Mouse (Mus musculus) embryonic facial prominence, embryonic 10.5 days (tissue): Measurements from ENCODE around the gene Zfp2. TPM values are rescaled to one million over a fixed set of nuclear protein-coding genes. Genes with fewer than 3 reads are reported as not detected.

Experiments used
- DNase-seq: peaks from one replicate; pipeline ENCODE4 v3.0.0-alpha.2; 2017; ENCODE audit warnings: low spot score
- H3K27ac ChIP-seq: fragments of 300-500 bp; sonication (generic); replicated peaks from 2 replicates; pipeline ENCODE4 v1.5.1; 2016; ENCODE audit warnings: mild to moderate bottlenecking
- H3K27me3 ChIP-seq: fragments of 300-500 bp; sonication (generic); replicated peaks from 2 replicates; pipeline ENCODE4 v1.6.1; 2016; ENCODE audit warnings: low read depth, mild to moderate bottlenecking; ENCODE audit not compliant: poor library complexity, severe bottlenecking
- H3K36me3 ChIP-seq: fragments of 300-500 bp; sonication (generic); replicated peaks from 2 replicates; pipeline ENCODE4 v1.6.1; 2016; ENCODE audit warnings: mild to moderate bottlenecking, moderate library complexity
- H3K4me1 ChIP-seq: fragments of 300-500 bp; sonication (generic); 2 replicates; pipeline ENCODE4 v1.6.1; 2016
- H3K4me3 ChIP-seq: fragments of 300-500 bp; sonication (generic); 2 replicates; pipeline ENCODE4 v1.5.1; 2016; ENCODE audit warnings: mild to moderate bottlenecking, moderate library complexity
- H3K9me3 ChIP-seq: fragments of 300-500 bp; sonication (generic); 2 replicates; pipeline ENCODE4 v1.6.1; 2016; ENCODE audit warnings: mild to moderate bottlenecking
- WGBS: fragments of 180-500 bp; shearing (Covaris S2); methylation state at CpG from one replicate; pipeline ENCODE4 v1.1.7; 2016; 5-methylcytosine and 5-hydroxymethylcytosine counted together
- polyA plus RNA-seq: library from polyadenylated mRNA; unstranded; fragments of >200 nt; fragmentation: Nextera tagmentation; extraction: Ambion mirVana; gene quantifications from 2 replicates; pipeline ENCODE4 v1.2.1, GENCODE M21; 2016

Zfp2 gene
- polyA plus RNA-seq, 1 experiment from 2014 or later: 21.3 TPM

GRCm38 (mm10) chr11:50914461-50914860 lies 1.5 kb downstream of the Zfp2 start:
- WGBS: 90% methylated on average over 3 of the region's 3 CpGs

GRCm38 (mm10) chr11:50913301-50913700 lies 2.7 kb downstream of the Zfp2 start:
- no peaks in the 10 kb centered on the region for H3K27me3 ChIP-seq
- H3K36me3 ChIP-seq: peaks cover 70% of the 10 kb centered on the region
- 93% methylated on average over 1 of the region's 1 CpGs for WGBS
- no peak overlapping the region for H3K4me3 ChIP-seq
- no peak for DNase-seq
- peaks cover 15% of the 10 kb centered on the region; the same call in 1 of the 2 replicates for H3K9me3 ChIP-seq
- H3K4me1 ChIP-seq: 0 out of 2 replicates have a peak, but pooled peaks cover 3% of the 10 kb centered on the region
- no peak overlapping the region for H3K27ac ChIP-seq

More at GRCm38 (mm10) chr11:50914461-50914860, 1.5 kb downstream of the Zfp2 start:
- H3K27ac ChIP-seq: no peak overlapping the region
- DNase-seq: no peak
- H3K4me3 ChIP-seq: no peak overlapping the region
- 0 out of 2 replicates have a peak, but pooled peaks cover 3% of the 10 kb centered on the region for H3K4me1 ChIP-seq
- peaks cover 58% of the 10 kb centered on the region for H3K36me3 ChIP-seq
- H3K9me3 ChIP-seq: peaks cover 15% of the 10 kb centered on the region; the same call in 1 of the 2 replicates
- H3K27me3 ChIP-seq: no peaks in the 10 kb centered on the region

DNA sequence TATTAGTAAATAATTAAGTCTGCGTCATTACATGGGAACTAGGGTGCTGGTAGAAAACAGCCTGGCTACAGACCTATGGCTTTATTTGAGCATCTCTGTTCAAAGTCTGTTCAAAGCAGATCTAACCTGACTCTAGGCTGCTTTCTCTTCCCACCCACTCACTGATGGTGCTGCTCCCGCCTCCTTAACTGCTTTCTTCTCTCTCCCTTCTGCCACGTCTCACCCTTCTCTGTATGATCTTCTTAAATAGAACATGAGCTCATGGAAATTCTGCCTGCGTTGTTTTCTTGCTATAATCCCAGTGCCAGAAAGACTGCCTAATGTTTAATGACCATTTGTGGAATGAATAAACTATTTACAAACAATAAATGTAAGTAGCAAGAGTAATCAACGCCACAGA lies 7.8 kb downstream of the Zfp2 start:
- 92% methylated on average over 5 of the region's 5 CpGs for WGBS
- no peak overlapping the region for H3K4me3 ChIP-seq
- no peak for DNase-seq
- H3K27ac ChIP-seq: no peak overlapping the region
- no peaks in the 10 kb centered on the region for H3K27me3 ChIP-seq
- no peaks in the 10 kb centered on the region for H3K4me1 ChIP-seq
- peaks cover 50% of the 10 kb centered on the region for H3K9me3 ChIP-seq
- peaks cover 100% of the 10 kb centered on the region for H3K36me3 ChIP-seq

DNA sequence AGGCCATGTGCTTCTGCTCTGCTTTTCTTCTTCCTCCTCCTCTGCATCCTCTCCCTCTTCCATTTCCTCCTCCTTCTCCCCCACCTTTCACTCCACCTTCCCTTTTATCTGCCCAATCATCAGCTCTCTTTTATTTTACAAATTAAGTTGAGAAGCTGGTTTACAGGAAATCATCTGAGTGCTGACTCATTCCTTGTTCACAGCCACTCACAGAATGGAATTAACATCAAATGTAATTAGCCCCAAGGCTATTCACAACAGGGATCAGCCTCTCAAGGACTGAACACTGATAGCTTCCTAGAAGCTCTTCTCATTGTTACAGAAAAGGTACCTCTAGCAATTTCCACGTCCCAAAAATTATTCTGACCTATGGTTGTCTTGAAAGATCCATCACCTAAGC lies 18.6 kb downstream of the Zfp2 start:
- DNase-seq: no peak
- no peak overlapping the region for H3K4me3 ChIP-seq
- peaks cover 43% of the 10 kb centered on the region for H3K36me3 ChIP-seq
- H3K27me3 ChIP-seq: no peaks in the 10 kb centered on the region
- no peaks in the 10 kb centered on the region for H3K4me1 ChIP-seq
- H3K27ac ChIP-seq: no peak overlapping the region
- 83% methylated on average over 1 of the region's 1 CpGs for WGBS
- peaks cover 83% of the 10 kb centered on the region for H3K9me3 ChIP-seq

DNA sequence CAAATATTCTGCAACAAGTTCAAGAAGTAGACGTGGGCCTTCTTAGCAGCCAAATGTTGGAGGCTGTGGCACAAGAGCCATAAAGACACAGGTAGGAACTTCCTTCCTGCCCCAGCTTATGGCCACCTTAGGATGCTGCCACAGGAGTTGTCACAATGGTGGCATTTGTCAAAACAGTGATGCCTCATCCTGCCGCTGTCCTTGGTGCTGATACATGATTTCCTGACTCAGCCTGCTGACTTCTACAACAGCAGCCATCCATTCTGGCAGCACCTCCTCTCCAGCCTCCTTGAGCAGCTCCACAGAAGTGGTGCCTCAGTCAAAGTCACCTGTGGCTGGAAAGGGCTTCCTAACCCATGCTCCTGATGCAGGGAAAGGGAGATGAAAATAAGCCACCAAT lies 23.5 kb downstream of the Zfp2 start:
- no peaks in the 10 kb centered on the region for H3K36me3 ChIP-seq
- H3K4me3 ChIP-seq: no peak overlapping the region
- WGBS: 56% methylated on average over 2 of the region's 2 CpGs
- H3K27ac ChIP-seq: no peak overlapping the region
- H3K27me3 ChIP-seq: no peaks in the 10 kb centered on the region
- DNase-seq: no peak
- H3K4me1 ChIP-seq: peaks cover 3% of the 10 kb centered on the region; the same call in 1 of the 2 replicates
- H3K9me3 ChIP-seq: peaks cover 36% of the 10 kb centered on the region

DNA sequence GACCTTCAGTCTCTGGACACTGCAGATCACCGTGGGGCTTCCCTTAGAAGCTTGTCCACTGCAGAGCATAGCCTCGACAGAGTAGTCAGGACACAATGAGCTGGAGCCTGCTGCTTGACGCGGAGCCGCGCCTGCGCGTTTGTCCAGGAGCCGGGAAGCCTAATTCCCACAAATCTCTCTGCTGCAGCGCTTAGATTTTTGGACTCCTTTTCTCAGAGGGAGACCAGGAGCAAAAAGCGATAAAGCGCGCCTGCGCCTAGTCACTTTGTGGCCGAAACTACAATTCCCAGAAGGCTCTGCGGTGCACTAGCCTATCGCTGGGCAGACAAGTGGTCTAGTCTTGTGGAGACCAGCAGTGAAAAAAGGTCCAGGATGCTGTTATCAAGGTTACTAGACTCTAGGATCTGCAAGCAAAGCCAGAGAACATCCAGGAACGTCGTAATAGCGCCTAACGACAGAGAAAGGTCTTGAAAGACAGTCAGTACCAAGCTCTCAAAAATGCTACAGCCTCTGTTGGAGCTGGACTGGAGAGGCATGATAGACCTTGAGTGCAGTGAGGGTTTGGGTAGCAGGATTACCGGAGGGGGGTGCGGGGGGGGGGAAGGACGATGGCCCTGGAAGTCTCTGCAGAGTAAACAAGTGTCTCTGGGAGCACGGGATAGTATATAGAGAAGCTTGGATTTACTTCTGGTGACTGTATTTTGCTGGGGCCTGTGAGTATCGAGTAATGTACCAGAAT lies 28.4 kb downstream of the Zfp2 start, which contains the start of gene Zfp454:
TSS of gene Zfp454 (minus strand) at position 262 of the 739 bp plus-strand sequence.
- peaks cover 34% of the 10 kb centered on the region for H3K36me3 ChIP-seq
- H3K4me1 ChIP-seq: peaks cover 14% of the 10 kb centered on the region
- H3K4me3 ChIP-seq: peak within 1 kb of the TSS; percentile 64
- H3K27me3 ChIP-seq: no peaks in the 10 kb centered on the region
- peaks cover 4% of the 10 kb centered on the region for H3K9me3 ChIP-seq
- peak; percentile 91 for DNase-seq
- 6% methylated on average over 26 of the region's 26 CpGs for WGBS
- peak within 1 kb of the TSS; percentile 87 for H3K27ac ChIP-seq

DNA sequence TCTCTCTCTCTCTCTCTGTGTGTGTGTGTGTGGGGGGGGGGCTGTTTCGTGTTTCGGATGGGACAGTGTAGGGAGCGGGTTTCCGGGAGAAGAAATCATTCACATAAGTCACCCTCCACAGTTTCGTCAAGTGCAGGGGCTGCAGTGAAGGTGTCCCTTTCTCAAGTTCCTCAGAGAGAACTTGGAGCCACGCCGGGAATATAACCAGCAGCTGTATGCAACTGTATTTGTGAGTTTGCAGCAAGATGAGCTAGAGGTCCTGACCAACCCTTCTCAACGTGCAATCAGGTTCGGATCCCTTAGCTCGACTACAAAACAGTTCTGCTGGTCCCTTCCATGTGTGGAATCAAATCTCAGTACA lies 29.1 kb downstream of the Zfp2 start:
- Histone ChIP-seq H3K27me3 (no peaks in the 10 kb centered on the region), H3K9me3 (no peaks in the 10 kb centered on the region), H3K27ac (peak overlapping the region; percentile 87), H3K4me1 (peaks cover 14% of the 10 kb centered on the region), H3K36me3 (peaks cover 40% of the 10 kb centered on the region), H3K4me3 (peak overlapping the region; percentile 64)
- WGBS: 25% methylated on average over 10 of the region's 10 CpGs
- no peak for DNase-seq

GRCm38 (mm10) chr11:50886231-50886932 lies 29.6 kb downstream of the Zfp2 start:
- H3K27me3 ChIP-seq: no peaks in the 10 kb centered on the region
- no peaks in the 10 kb centered on the region for H3K9me3 ChIP-seq
- peak overlapping the region; percentile 87 for H3K27ac ChIP-seq
- 53% methylated on average over 8 of the region's 8 CpGs for WGBS
- H3K4me3 ChIP-seq: peak overlapping the region; percentile 64
- H3K4me1 ChIP-seq: peaks cover 14% of the 10 kb centered on the region
- H3K36me3 ChIP-seq: peaks cover 46% of the 10 kb centered on the region
- peak; percentile 12 for DNase-seq

DNA sequence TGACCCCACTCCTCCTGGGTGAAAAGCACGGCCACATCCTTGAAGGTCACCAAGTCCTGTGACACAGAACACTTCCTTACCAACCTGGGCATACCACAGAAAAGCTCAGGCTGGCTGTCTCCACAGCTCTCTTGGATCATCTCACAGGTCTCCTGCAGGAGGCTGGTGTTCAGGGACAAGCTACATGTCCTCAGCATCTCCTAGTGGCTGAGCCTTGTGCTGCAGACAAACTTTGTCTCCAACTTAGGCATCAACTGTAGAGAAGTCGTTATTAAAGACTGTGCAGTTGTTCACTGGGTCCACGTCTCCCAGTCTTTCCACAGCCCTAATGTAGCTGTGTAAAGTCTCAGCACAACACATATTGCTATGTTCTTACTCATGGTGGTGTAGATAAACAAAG lies 32.2 kb downstream of the Zfp2 start:
- Histone ChIP-seq H3K4me1 (peaks cover 14% of the 10 kb centered on the region), H3K4me3 (no peak overlapping the region), H3K27ac (no peak overlapping the region), H3K36me3 (peaks cover 72% of the 10 kb centered on the region), H3K27me3 (no peaks in the 10 kb centered on the region), H3K9me3 (no peaks in the 10 kb centered on the region)
- no peak for DNase-seq
- WGBS: 85% methylated on average over 3 of the region's 3 CpGs

DNA sequence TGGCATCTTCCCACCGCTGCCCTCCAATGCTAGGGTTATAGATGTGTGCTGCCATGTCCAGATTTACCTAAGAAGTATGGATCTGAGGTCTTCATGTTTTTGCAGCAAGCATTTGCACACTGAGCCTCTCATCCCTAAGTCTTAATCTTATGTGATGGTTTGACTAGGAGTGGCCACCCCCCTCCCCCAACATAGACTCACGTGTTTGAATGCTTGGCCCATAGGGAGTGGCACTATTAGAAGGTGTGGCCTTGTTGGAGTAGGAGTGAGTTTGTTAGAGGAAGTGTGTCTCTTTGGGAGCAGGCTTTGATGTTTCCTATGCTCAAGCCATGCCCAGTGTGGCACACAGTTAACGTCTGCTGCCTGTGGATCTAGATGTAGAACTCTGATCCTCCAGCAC lies 37.3 kb downstream of the Zfp2 start:
- H3K4me1 ChIP-seq: no peaks in the 10 kb centered on the region
- H3K4me3 ChIP-seq: no peak overlapping the region
- 90% methylated on average over 3 of the region's 3 CpGs for WGBS
- peaks cover 100% of the 10 kb centered on the region for H3K36me3 ChIP-seq
- H3K27ac ChIP-seq: no peak overlapping the region
- peaks cover 21% of the 10 kb centered on the region for H3K9me3 ChIP-seq
- no peaks in the 10 kb centered on the region for H3K27me3 ChIP-seq
- DNase-seq: no peak

GRCm38 (mm10) chr11:50850989-50851601 lies 64.9 kb downstream of the Zfp2 start:
- peak; percentile 54 for DNase-seq
- H3K9me3 ChIP-seq: 0 out of 2 replicates have a peak, but pooled peaks cover 5% of the 10 kb centered on the region
- H3K36me3 ChIP-seq: no peaks in the 10 kb centered on the region
- H3K27me3 ChIP-seq: peaks cover 73% of the 10 kb centered on the region
- peaks cover 25% of the 10 kb centered on the region for H3K4me1 ChIP-seq
- WGBS: under 1% methylated on average over 72 of the region's 72 CpGs
- no peak overlapping the region for H3K27ac ChIP-seq
- peak overlapping the region; percentile 62 for H3K4me3 ChIP-seq

GRCm38 (mm10) chr11:50850177-50850735 lies 65.7 kb downstream of the Zfp2 start, which contains the start of gene Grm6:
TSS of gene Grm6 (plus strand) at chr11:50850685.
- peaks cover 76% of the 10 kb centered on the region for H3K27me3 ChIP-seq
- DNase-seq: peak; percentile 18

More at GRCm38 (mm10) chr11:50850177-50850735, 65.7 kb downstream of the Zfp2 start, which contains the start of gene Grm6:
- Histone ChIP-seq H3K36me3 (no peaks in the 10 kb centered on the region), H3K4me3 (peak within 1 kb of the TSS; percentile 62), H3K27ac (no peak within 1 kb of the TSS), H3K4me1 (peaks cover 25% of the 10 kb centered on the region), H3K9me3 (0 out of 2 replicates have a peak, but pooled peaks cover 5% of the 10 kb centered on the region)
- whole genome bisulfite sequencing: 2% methylated on average over 11 of the region's 11 CpGs
